Mouse (Mus musculus): Measurements from ENCODE around the gene Tmem185b.

DNA sequence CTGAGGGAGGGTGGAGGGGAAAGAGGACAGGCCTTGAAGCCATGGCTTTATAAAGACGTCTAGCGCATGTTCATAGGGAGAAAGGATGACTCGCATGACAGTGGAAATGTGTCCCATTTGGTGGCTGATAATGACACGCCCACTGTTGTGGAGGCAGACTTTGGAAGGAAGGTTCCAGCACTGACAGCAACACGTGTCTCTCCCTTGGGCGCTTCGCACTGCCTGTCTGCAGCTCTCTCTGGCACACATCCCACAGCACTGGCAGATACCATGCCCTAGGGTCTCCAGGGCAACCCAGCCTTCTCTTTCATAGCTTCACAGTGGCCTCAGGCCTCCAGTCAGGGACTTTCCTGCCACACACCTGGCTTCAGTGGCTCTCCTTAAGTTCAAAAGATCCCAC lies 7.9 kb upstream of the Tmem185b start:
- no peak for TF ChIP-seq POLR2A (IDR thresholded peaks at IDR 0.05; ENCODE audit: borderline replicate concordance, control insufficient read depth, low read depth, low read length)
- no peak for TF ChIP-seq CTCF (IDR thresholded peaks at IDR 0.05; ENCODE audit: control insufficient read depth, insufficient read depth, low read length)
